Mouse (Mus musculus) cortical plate, adult 2 months (tissue): Measurements from ENCODE around the gene Hrh2.

Experiments used
- CTCF ChIP-seq: fragments of 200-500 bp; IDR thresholded peaks from 2 replicates; pipeline ENCODE4 v1.5.1; 2011; ENCODE audit warnings: mild to moderate bottlenecking, control low read depth, low read length; ENCODE audit not compliant: insufficient read depth; ENCODE audit errors: extremely low read depth
- POLR2A ChIP-seq: fragments of 200-500 bp; IDR thresholded peaks from 2 replicates; pipeline ENCODE4 v1.6.1; 2011; ENCODE audit warnings: mild to moderate bottlenecking, low read length, control low read depth; ENCODE audit not compliant: insufficient read depth; ENCODE audit errors: extremely low read depth

GRCm38 (mm10) chr13:54258231-54258743, 66.4 kb downstream of the Hrh2 start:
- no peak for TF ChIP-seq POLR2A
- no peak for TF ChIP-seq CTCF
